Mouse (Mus musculus) stomach, postnatal 0 days (tissue): Measurements from ENCODE around the gene Uevld.

Experiments used
- CTCF ChIP-seq: IDR thresholded peaks from 2 replicates; pipeline ENCODE4 v1.5.1; 2016; ENCODE audit warnings: antibody characterized with exemption, low read depth, mild to moderate bottlenecking, moderate library complexity
- EP300 ChIP-seq: optimal IDR thresholded peaks from 2 replicates; pipeline ENCODE3; 2016; ENCODE audit warnings: antibody characterized with exemption

GRCm38 (mm10) chr7:46922075-46922474 is 36.3 kb downstream of the Uevld start:
- TF ChIP-seq CTCF: no peak
- no peak for TF ChIP-seq EP300
